Mouse (Mus musculus): ENCODE results near the gene Rmdn3.
A peak's percentile ranks its signal among the peaks of the same experiment; 100 is the strongest.

The Rmdn3 gene

GRCm38 (mm10) chr2:119167866-119168256 is 11.0 kb upstream of the Rmdn3 start:
- no peak for DNase-seq (ENCODE audit: low spot score)

- DNase-seq (ENCODE audit: low spot score): peak; percentile 81
Observed at GRCm38 (mm10) chr2:119166901-119167865, 10.3 kb upstream of the Rmdn3 start, which contains the start of gene Gchfr. Gchfr (plus strand) TSS chr2:119167773.

- no peak for DNase-seq (ENCODE audit: low spot score)
Observed at GRCm38 (mm10) chr2:119165401-119165800, 8.6 kb upstream of the Rmdn3 start.

GRCm38 (mm10) chr2:119163999-119164398 is 7.2 kb upstream of the Rmdn3 start:
- DNase-seq (ENCODE audit: low spot score): no peak

GRCm38 (mm10) chr2:119163135-119163534 is 6.3 kb upstream of the Rmdn3 start:
- DNase-seq (ENCODE audit: low spot score): no peak

- DNase-seq (ENCODE audit: low spot score): no peak
Observed at GRCm38 (mm10) chr2:119161247-119161646, 4.4 kb upstream of the Rmdn3 start.

- DNase-seq (ENCODE audit: low spot score): no peak
Observed at GRCm38 (mm10) chr2:119157836-119158235, 1.0 kb upstream of the Rmdn3 start.

GRCm38 (mm10) chr2:119156081-119156680 is 653 bp downstream of the Rmdn3 start:
- no peak for DNase-seq (ENCODE audit: low spot score)

- no peak for DNase-seq (ENCODE audit: low spot score)
Observed at GRCm38 (mm10) chr2:119155388-119155787, 1.4 kb downstream of the Rmdn3 start.

- DNase-seq (ENCODE audit: low spot score): no peak
Observed at GRCm38 (mm10) chr2:119154683-119155082, 2.2 kb downstream of the Rmdn3 start.

- no peak for DNase-seq (ENCODE audit: low spot score)
Observed at GRCm38 (mm10) chr2:119152255-119152654, 4.6 kb downstream of the Rmdn3 start.

GRCm38 (mm10) chr2:119147775-119148174 is 9.1 kb downstream of the Rmdn3 start:
- DNase-seq (ENCODE audit: low spot score): no peak

GRCm38 (mm10) chr2:119147160-119147678 is 9.6 kb downstream of the Rmdn3 start:
- no peak for DNase-seq (ENCODE audit: low spot score)

- no peak for DNase-seq (ENCODE audit: low spot score)
Observed at GRCm38 (mm10) chr2:119146435-119146834, 10.4 kb downstream of the Rmdn3 start.

GRCm38 (mm10) chr2:119145199-119145598 is 11.6 kb downstream of the Rmdn3 start:
- no peak for DNase-seq (ENCODE audit: low spot score)

GRCm38 (mm10) chr2:119136346-119136898 is 20.4 kb downstream of the Rmdn3 start:
- DNase-seq (ENCODE audit: low spot score): no peak

- peak; percentile 15 for DNase-seq (ENCODE audit: low spot score)
Observed at GRCm38 (mm10) chr2:119113121-119113925, 43.5 kb downstream of the Rmdn3 start.

- peak; percentile 92 for DNase-seq (ENCODE audit: low spot score)
Observed at GRCm38 (mm10) chr2:119112438-119113112, 44.3 kb downstream of the Rmdn3 start, which contains the start of gene Rad51. Rad51 (plus strand) TSS chr2:119112793.

- no peak for DNase-seq (ENCODE audit: low spot score)
Observed at GRCm38 (mm10) chr2:119111060-119111459, 45.8 kb downstream of the Rmdn3 start.

GRCm38 (mm10) chr2:119108554-119108953 is 48.3 kb downstream of the Rmdn3 start:
- peak; percentile 51 for DNase-seq (ENCODE audit: low spot score)

- DNase-seq (ENCODE audit: low spot score): no peak
Observed at GRCm38 (mm10) chr2:119106583-119106982, 50.3 kb downstream of the Rmdn3 start.

All from embryo, embryonic 10.5 days (tissue).